Mouse (Mus musculus) heart, postnatal 0 days (tissue): ENCODE results near the gene Stx8. TPM values are rescaled to one million over a fixed set of nuclear protein-coding genes. Genes with fewer than 3 reads are reported as not detected.

Source experiments
- ATAC-seq: fragments of 200-750 bp; cut with Nextera tagmentation; 2 replicates; pipeline ENCODE4 v1.8.0; 2017; ENCODE audit warnings: low read depth, moderate number of reproducible peaks, moderate library complexity; ENCODE audit not compliant: insufficient read depth
- DNase-seq: peaks from one replicate; pipeline ENCODE4 v3.0.0-alpha.2; 2016; ENCODE audit warnings: low spot score
- H3K27ac ChIP-seq: fragments of 300-500 bp; sonication (generic); 2 replicates; pipeline ENCODE4 v1.5.1; 2014; ENCODE audit warnings: low read depth, mild to moderate bottlenecking
- H3K27me3 ChIP-seq: fragments of 300-500 bp; sonication (generic); 2 replicates; pipeline ENCODE4 v1.6.1; 2014; ENCODE audit warnings: low read length, mixed read lengths; ENCODE audit not compliant: control insufficient read depth, insufficient read depth
- H3K36me3 ChIP-seq: fragments of 300-500 bp; sonication (generic); replicated peaks from 2 replicates; pipeline ENCODE4 v1.6.1; 2014; ENCODE audit warnings: low read length, mixed read lengths; ENCODE audit not compliant: control insufficient read depth, insufficient read depth
- H3K4me1 ChIP-seq: fragments of 300-500 bp; sonication (generic); 2 replicates; pipeline ENCODE4 v1.6.1; 2014; ENCODE audit warnings: antibody characterized with exemption; ENCODE audit not compliant: control insufficient read depth, insufficient read depth
- H3K4me2 ChIP-seq: fragments of 300-500 bp; sonication (generic); 2 replicates; pipeline ENCODE4 v1.6.1; 2014; ENCODE audit warnings: low read depth, mild to moderate bottlenecking, low read length, moderate library complexity
- H3K4me3 ChIP-seq: fragments of 300-500 bp; sonication (generic); 2 replicates; pipeline ENCODE4 v1.5.1; 2014; ENCODE audit warnings: low read depth, low read length
- H3K9ac ChIP-seq: fragments of 300-500 bp; sonication (generic); replicated peaks from 2 replicates; pipeline ENCODE4 v1.6.1; 2014; ENCODE audit warnings: low read depth, low read length, mixed read lengths
- H3K9me3 ChIP-seq: fragments of 300-500 bp; sonication (generic); replicated peaks from 2 replicates; pipeline ENCODE4 v1.6.1; 2016; ENCODE audit warnings: low read length; ENCODE audit not compliant: control insufficient read depth
- CTCF ChIP-seq: IDR thresholded peaks from 2 replicates; pipeline ENCODE4 v1.5.1; 2016; ENCODE audit warnings: antibody characterized with exemption, control low read depth, low read depth
- EP300 ChIP-seq: IDR thresholded peaks from 2 replicates; pipeline ENCODE4 v1.6.1; 2016; ENCODE audit warnings: antibody characterized with exemption, low read depth
- WGBS: fragments of 180-500 bp; shearing (Covaris S2); extraction: QIAGEN DNeasy Blood & Tissue Kit; methylation state at CpG from one replicate; pipeline ENCODE4 v1.1.7; 2014; 5-methylcytosine and 5-hydroxymethylcytosine counted together
- polyA plus RNA-seq: library from polyadenylated mRNA; unstranded; fragments of >200 nt; fragmentation: Nextera tagmentation; extraction: Ambion mirVana; gene quantifications from 2 replicates; pipeline ENCODE4 v1.2.1, GENCODE M21; 2015
- total RNA-seq: library from RNA; depleted of rRNA; stranded (reverse); fragments of >200 nt; gene quantifications from 2 replicates; pipeline ENCODE4 v1.2.3, GENCODE M21; 2014; ENCODE audit warnings: low replicate concordance

Stx8 gene
- total and polyA plus RNA-seq, 2 experiments from 2014 or later, result 15.9 to 69.0 TPM

DNA sequence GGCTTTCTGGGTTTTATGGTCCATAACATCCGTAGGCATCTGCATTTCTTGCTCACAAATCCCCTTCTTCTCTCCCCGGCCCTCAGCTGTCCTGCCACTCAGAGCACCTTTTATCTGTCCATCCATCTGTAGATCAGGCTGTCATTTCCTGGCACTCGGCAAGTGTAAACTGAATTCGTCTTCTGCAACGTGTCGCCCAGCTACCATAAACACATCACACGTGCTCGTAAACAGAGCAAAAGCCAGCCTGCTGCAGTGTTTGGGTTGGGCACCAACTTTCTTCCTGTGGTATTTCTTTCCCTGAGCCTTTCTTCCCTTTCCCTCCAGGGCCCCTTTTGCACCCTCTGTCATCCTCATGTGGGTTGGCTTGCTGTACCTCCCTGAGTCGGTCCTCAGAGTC is 169.4 kb downstream of the Stx8 start:
- TF ChIP-seq CTCF (no peak), EP300 (no peak)
- ATAC-seq (no peak), DNase-seq (no peak)
- no peaks in the 10 kb centered on the region for H3K36me3 ChIP-seq
- H3K27me3 ChIP-seq, result no peaks in the 10 kb centered on the region
- H3K4me3 ChIP-seq, result no peak overlapping the region
- WGBS, result 67% methylated on average over 9 of the region's 9 CpGs
- no peak overlapping the region for H3K4me2 ChIP-seq
- no peak overlapping the region for H3K27ac ChIP-seq
- H3K4me1 ChIP-seq, result no peaks in the 10 kb centered on the region
- no peak overlapping the region for H3K9ac ChIP-seq
- H3K9me3 ChIP-seq, result no peaks in the 10 kb centered on the region

DNA sequence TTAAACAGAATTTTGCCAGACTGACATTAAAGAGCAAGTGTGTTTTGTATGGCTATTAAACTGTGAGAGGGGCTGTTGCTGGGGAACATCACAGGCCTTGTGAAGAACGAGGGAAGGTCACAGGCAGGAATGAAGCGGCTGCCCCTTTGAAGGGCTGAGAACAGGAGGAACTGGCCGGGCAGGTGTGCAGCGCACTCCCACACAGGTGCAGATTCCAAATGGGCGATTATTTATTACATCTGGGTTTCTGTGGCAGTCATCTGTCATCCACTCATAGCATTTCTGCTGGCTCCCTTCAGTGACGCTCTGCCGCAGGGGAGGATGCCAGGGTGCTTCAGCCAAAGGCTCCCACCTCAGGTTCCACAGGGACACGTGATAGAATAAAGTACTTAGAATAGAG is 170.7 kb downstream of the Stx8 start:
- 85% methylated on average over 8 of the region's 8 CpGs for WGBS
- Histone ChIP-seq H3K9ac (no peak overlapping the region), H3K27ac (no peak overlapping the region), H3K4me1 (no peaks in the 10 kb centered on the region), H3K4me3 (no peak overlapping the region), H3K9me3 (no peaks in the 10 kb centered on the region), H3K4me2 (no peak overlapping the region), H3K27me3 (no peaks in the 10 kb centered on the region), H3K36me3 (no peaks in the 10 kb centered on the region)
- DNase-seq (no peak), ATAC-seq (no peak)
- TF ChIP-seq CTCF, result no peak
- no peak for TF ChIP-seq EP300

DNA sequence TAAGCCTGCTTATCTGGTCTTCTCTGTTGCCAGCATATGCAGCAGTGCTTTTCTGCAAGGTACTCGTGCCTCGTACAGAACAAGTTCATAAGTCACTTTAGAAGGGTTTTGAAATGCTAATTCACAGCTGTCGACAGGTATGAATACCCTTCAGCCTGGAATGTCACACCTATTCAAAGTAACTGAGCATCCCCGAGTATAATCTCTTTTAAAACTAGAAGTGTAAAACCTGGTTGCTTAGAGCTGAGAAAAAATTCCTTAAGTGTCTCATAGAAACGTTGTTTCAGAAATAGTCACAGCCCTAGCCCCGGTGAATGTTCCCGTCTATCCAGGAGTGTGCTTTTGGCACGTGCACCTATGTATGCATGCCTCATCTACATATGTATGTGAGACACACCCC is 176.3 kb downstream of the Stx8 start:
- no peak for TF ChIP-seq CTCF
- TF ChIP-seq EP300, result no peak
- no peak for DNase-seq
- H3K27ac ChIP-seq, result no peak overlapping the region
- 30% methylated on average over 8 of the region's 8 CpGs for WGBS
- no peaks in the 10 kb centered on the region for H3K9me3 ChIP-seq
- H3K4me3 ChIP-seq, result no peak overlapping the region
- no peak for ATAC-seq
- no peak overlapping the region for H3K4me2 ChIP-seq
- H3K36me3 ChIP-seq, result no peaks in the 10 kb centered on the region
- H3K9ac ChIP-seq, result no peak overlapping the region
- no peaks in the 10 kb centered on the region for H3K27me3 ChIP-seq
- peaks cover 3% of the 10 kb centered on the region; the same call in 1 of the 2 replicates for H3K4me1 ChIP-seq

DNA sequence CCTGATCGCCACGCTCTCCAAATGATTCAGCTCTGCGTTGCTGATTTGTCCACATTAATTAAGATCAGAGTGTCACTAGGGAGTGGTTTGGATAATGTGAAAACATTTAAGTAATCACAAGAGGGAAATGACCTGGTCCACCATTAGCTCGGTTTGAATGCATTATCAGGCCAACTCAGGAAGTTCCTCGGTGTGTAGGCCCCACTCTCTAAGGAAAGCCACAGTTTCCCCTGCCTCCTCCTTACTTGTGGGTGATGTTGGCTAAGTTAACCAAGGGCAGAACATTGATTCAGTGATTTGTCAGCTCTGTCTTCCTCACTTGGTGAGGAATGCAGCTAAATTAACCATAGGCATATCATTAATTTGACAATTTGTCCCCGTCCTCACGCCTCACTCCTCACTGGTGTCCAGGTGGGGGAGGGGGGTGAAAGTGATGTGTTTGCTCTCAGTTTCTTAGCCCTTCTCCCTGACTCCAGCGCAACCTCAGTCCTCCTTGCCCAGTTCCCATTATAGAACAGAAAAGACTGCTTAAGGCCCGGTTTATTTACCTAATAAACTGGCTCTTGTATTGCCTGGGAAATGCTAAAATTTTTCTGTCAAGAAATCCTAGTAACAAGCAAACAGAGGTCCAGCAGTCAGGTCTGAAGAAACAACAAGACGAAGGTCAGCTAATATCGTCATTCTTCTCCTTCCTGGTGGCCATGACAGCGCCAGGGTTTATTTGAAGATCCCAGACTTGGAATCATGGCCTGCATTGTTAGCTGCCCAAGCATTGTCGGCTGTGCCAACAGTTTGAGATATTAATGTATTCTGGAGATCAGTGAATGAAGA is 178.5 kb downstream of the Stx8 start:
- TF ChIP-seq EP300, result no peak
- TF ChIP-seq CTCF, result no peak
- Histone ChIP-seq H3K36me3 (no peaks in the 10 kb centered on the region), H3K9me3 (no peaks in the 10 kb centered on the region), H3K27ac (no peak overlapping the region), H3K4me2 (no peak overlapping the region), H3K4me1 (peaks cover 3% of the 10 kb centered on the region; the same call in 1 of the 2 replicates), H3K4me3 (no peak overlapping the region), H3K27me3 (no peaks in the 10 kb centered on the region), H3K9ac (no peak overlapping the region)
- DNase-seq, result no peak
- WGBS, result 53% methylated on average over 13 of the region's 13 CpGs
- no peak for ATAC-seq

DNA sequence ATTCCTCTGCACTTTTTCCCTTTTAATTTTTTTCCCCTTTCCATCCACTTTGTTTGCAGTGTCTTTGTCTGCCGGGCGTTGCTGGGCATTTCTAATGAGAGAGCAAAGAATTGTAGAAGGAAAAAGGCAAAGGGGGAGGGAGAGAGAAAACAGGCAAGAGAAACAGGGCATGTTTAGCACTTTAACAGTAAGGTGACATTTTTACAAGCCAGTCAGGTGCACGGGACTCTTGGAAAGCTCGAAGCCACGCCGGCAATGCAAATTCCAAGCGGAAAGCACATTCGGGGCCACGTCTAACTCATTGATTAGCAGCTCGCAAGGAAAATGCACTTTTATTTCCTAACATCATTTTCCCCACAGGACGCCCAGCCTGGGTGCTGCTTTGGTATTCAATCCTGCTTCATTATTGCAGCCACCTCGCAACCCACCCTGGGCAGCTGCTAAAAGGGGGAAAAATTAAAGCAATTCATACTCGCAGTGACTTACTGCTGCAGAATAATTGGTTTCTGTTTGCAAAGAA is 179.1 kb downstream of the Stx8 start:
- WGBS, result 76% methylated on average over 13 of the region's 13 CpGs
- no peak overlapping the region for H3K4me2 ChIP-seq
- H3K4me3 ChIP-seq, result no peak overlapping the region
- no peak overlapping the region for H3K9ac ChIP-seq
- DNase-seq (no peak), ATAC-seq (no peak)
- no peaks in the 10 kb centered on the region for H3K36me3 ChIP-seq
- no peaks in the 10 kb centered on the region for H3K9me3 ChIP-seq
- H3K27me3 ChIP-seq, result no peaks in the 10 kb centered on the region
- peaks cover 3% of the 10 kb centered on the region; the same call in 1 of the 2 replicates for H3K4me1 ChIP-seq
- no peak overlapping the region for H3K27ac ChIP-seq
- TF ChIP-seq CTCF (no peak), EP300 (no peak)
